Comparison of ENCODE assay signal across 9 mouse cellular contexts in the genomic region with DNA sequence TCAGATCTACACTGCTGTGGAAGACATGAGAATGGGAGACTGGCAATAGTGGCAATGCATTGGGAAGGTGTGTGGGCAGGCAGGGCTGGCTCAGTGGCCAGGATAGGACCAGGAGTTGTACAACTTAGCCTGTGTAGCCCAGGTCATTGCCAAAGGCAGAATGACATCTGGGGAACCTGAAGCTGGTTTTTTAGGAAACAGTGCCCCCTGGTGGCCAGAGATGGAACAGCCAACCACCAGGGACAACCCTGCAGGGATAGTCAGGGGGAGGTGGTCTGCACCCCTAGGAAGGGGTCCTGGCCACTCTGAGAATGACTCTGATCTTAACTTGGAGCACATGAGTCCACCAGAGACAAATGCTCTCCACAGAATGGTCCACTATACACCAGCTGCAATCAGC. TPM values are rescaled to one million over a fixed set of nuclear protein-coding genes. Genes with fewer than 3 reads are reported as not detected.
DNase-seq lines count a peak whose midpoint lies in the region; ATAC-seq and TF ChIP-seq lines count a peak whose summit lies in the region.
"Had no signal": no experiment of that assay in that cellular context is flagged by ENCODE, and none has a peak within 500 bp of the region (broad histone marks: within the 10 kb centered on the region; RNA-seq: fewer than 3 reads in every experiment).

No protein-coding gene starts in this region.

- H3K4me2 ChIP-seq in forebrain, embryonic 12.5 days, result no peak overlapping the region
- no peak overlapping the region for H3K4me2 ChIP-seq in hindbrain, embryonic 15.5 days
- no peak overlapping the region for H3K4me2 ChIP-seq in liver, embryonic 13.5 days
- H3K4me2 ChIP-seq: neural tube, embryonic 13.5 days had no signal

- peak; percentile 67 to 73 for DNase-seq in right cerebral cortex, adult 2 months (ENCODE audit: low spot score in 2 of 2)
- DNase-seq in right cerebral cortex, postnatal 36 days (ENCODE audit: low spot score in 2 of 2), result no peak
- peak; percentile 63 for DNase-seq in liver, embryonic 13.5 days
- peak; percentile 32 to 54 for DNase-seq in natural killer cell, adult 2 months (ENCODE audit: low spot score in 2 of 2)
- peak; percentile 62 for DNase-seq in thymus, postnatal 25 days

- no peaks in the 10 kb centered on the region for H3K4me1 ChIP-seq in bone marrow, adult 2 months (ENCODE audit: control insufficient read depth, insufficient read depth, low read length)
- H3K4me1 ChIP-seq in forebrain, embryonic 12.5 days, result no peaks in the 10 kb centered on the region
- 0 out of 2 replicates have a peak, but pooled peaks cover 3% of the 10 kb centered on the region for H3K4me1 ChIP-seq in hindbrain, embryonic 15.5 days (replicated peaks)
- peaks cover 4% of the 10 kb centered on the region; the same call in 1 of the 2 replicates for H3K4me1 ChIP-seq in liver, embryonic 13.5 days (replicated peaks)
- H3K4me1 ChIP-seq: neural tube, embryonic 13.5 days had no signal

- peak; percentile 86 for TF ChIP-seq CTCF in bone marrow, adult 2 months (IDR thresholded peaks at IDR 0.05; ENCODE audit: control insufficient read depth, insufficient read depth, low read length)

- no peak for TF ChIP-seq POLR2A in bone marrow, adult 2 months (IDR thresholded peaks at IDR 0.05; ENCODE audit: borderline replicate concordance, control insufficient read depth, low read depth, low read length)

- H3K27ac ChIP-seq in bone marrow, adult 2 months (ENCODE audit: control insufficient read depth, insufficient read depth, low read depth, low read length, poor library complexity), result no peak overlapping the region
- H3K27ac ChIP-seq in forebrain, embryonic 12.5 days, result no peak overlapping the region
- no peak overlapping the region for H3K27ac ChIP-seq in hindbrain, embryonic 15.5 days (replicated peaks)
- H3K27ac ChIP-seq in liver, embryonic 13.5 days, result no peak overlapping the region
- H3K27ac ChIP-seq: neural tube, embryonic 13.5 days had no signal

- peak; percentile 37 for ATAC-seq in forebrain, embryonic 12.5 days (ENCODE audit: low FRiP score)
- 0 out of 2 replicates have a peak, but pooled peaks have one; percentile 24 for ATAC-seq in hindbrain, embryonic 15.5 days (ENCODE audit: low FRiP score, low read depth)
- ATAC-seq in liver, embryonic 13.5 days (ENCODE audit: low read depth), result 0 out of 2 replicates have a peak, but pooled peaks have one; percentile 4

- no peaks in the 10 kb centered on the region for H3K9me3 ChIP-seq in forebrain, embryonic 12.5 days
- H3K9me3 ChIP-seq in hindbrain, embryonic 15.5 days, result no peaks in the 10 kb centered on the region
- no peaks in the 10 kb centered on the region for H3K9me3 ChIP-seq in liver, embryonic 13.5 days (replicated peaks)
- H3K9me3 ChIP-seq: neural tube, embryonic 13.5 days had no signal

- peaks cover 17% of the 10 kb centered on the region; the same call in 1 of the 2 replicates for H3K27me3 ChIP-seq in forebrain, embryonic 12.5 days
- no peaks in the 10 kb centered on the region for H3K27me3 ChIP-seq in hindbrain, embryonic 15.5 days
- H3K27me3 ChIP-seq in liver, embryonic 13.5 days, result peaks cover 2% of the 10 kb centered on the region; the same call in 1 of the 2 replicates

- H3K4me3 ChIP-seq in bone marrow, adult 2 months (replicated peaks; ENCODE audit: control insufficient read depth, low read depth, low read length), result no peak overlapping the region
- no peak overlapping the region for H3K4me3 ChIP-seq in forebrain, embryonic 12.5 days (replicated peaks)
- no peak overlapping the region for H3K4me3 ChIP-seq in hindbrain, embryonic 15.5 days
- H3K4me3 ChIP-seq in liver, embryonic 13.5 days (replicated peaks), result no peak overlapping the region
- H3K4me3 ChIP-seq: neural tube, embryonic 13.5 days had no signal

- peaks cover 56% of the 10 kb centered on the region for H3K36me3 ChIP-seq in forebrain, embryonic 12.5 days (replicated peaks)
- peaks cover 43% of the 10 kb centered on the region for H3K36me3 ChIP-seq in hindbrain, embryonic 15.5 days
- H3K36me3 ChIP-seq in liver, embryonic 13.5 days, result peaks cover 51% of the 10 kb centered on the region

- H3K9ac ChIP-seq in forebrain, embryonic 12.5 days, result no peak overlapping the region
- H3K9ac ChIP-seq in hindbrain, embryonic 15.5 days, result no peak overlapping the region
- H3K9ac ChIP-seq in liver, embryonic 13.5 days, result no peak overlapping the region
- H3K9ac ChIP-seq: neural tube, embryonic 13.5 days had no signal

RNA-seq across cellular contexts. Expression of gene Micall2, which starts 14.4 kb away (rescaled TPM):
- polyA plus RNA-seq in bone marrow, adult 2 months (2011; ENCODE audit: insufficient read depth, insufficient read length, low replicate concordance, missing spikeins), result 20.3 and 28.0 TPM in 2 replicates
- polyA plus RNA-seq in forebrain, embryonic 12.5 days (2016; fragmentation: Nextera tagmentation; extraction: Ambion mirVana), result 6.2 and 6.5 TPM in 2 replicates
- polyA plus RNA-seq in hindbrain, embryonic 15.5 days (2015; fragmentation: Nextera tagmentation; extraction: Ambion mirVana), result 10.1 and 12.2 TPM in 2 replicates
- 9.8 and 12.1 TPM in 2 replicates for polyA plus RNA-seq in liver, embryonic 13.5 days (2015; fragmentation: Nextera tagmentation; extraction: Ambion mirVana)

RNA-seq across cellular contexts. Expression of gene Ints1, which starts 24.9 kb away (rescaled TPM):
- polyA plus RNA-seq in bone marrow, adult 2 months (2011; ENCODE audit: insufficient read depth, insufficient read length, low replicate concordance, missing spikeins), result 63.3 and 108 TPM in 2 replicates
- polyA plus RNA-seq in forebrain, embryonic 12.5 days (2016; fragmentation: Nextera tagmentation; extraction: Ambion mirVana), result 37.7 and 40.8 TPM in 2 replicates
- polyA plus RNA-seq in hindbrain, embryonic 15.5 days (2015; fragmentation: Nextera tagmentation; extraction: Ambion mirVana), result 30.0 and 30.3 TPM in 2 replicates
- polyA plus RNA-seq in liver, embryonic 13.5 days (2015; fragmentation: Nextera tagmentation; extraction: Ambion mirVana), result 12.7 and 13.8 TPM in 2 replicates

RNA-seq across cellular contexts. Expression of gene Mafk, which starts 40.8 kb away (rescaled TPM):
- polyA plus RNA-seq in bone marrow, adult 2 months (2011; ENCODE audit: insufficient read depth, insufficient read length, low replicate concordance, missing spikeins), result 37.3 and 53.2 TPM in 2 replicates
- 11.4 and 12.0 TPM in 2 replicates for polyA plus RNA-seq in forebrain, embryonic 12.5 days (2016; fragmentation: Nextera tagmentation; extraction: Ambion mirVana)
- polyA plus RNA-seq in hindbrain, embryonic 15.5 days (2015; fragmentation: Nextera tagmentation; extraction: Ambion mirVana), result 11.7 and 13.5 TPM in 2 replicates
- 41.6 and 44.9 TPM in 2 replicates for polyA plus RNA-seq in liver, embryonic 13.5 days (2015; fragmentation: Nextera tagmentation; extraction: Ambion mirVana)

Comparison
In these comparisons a context has a peak if more than half of its experiments do, and no peak if none do; other contexts are left out.
1. DNase-seq: peak in right cerebral cortex, adult 2 months (2 of 2), liver, embryonic 13.5 days (single experiment), natural killer cell, adult 2 months (2 of 2) and thymus, postnatal 25 days (single experiment); none in right cerebral cortex, postnatal 36 days (0 of 2).
2. Peak in every context shown above with its lines, with median percentiles within 50 percentile points of each other: ATAC-seq.